Mouse (Mus musculus) retina, postnatal 7 days (tissue): ENCODE results near the gene Gm9733.
"Not testable (repeated sequence)": the region's sequence is repeated elsewhere in the genome, so short reads cannot be mapped to it uniquely, and the experiment has no call there.

ENCODE experiments used
- DNase-seq: peaks from one replicate; pipeline ENCODE4 v3.0.0-alpha.2; 2012; ENCODE audit warnings: low read depth, low spot score

Gene Gm9733

DNA sequence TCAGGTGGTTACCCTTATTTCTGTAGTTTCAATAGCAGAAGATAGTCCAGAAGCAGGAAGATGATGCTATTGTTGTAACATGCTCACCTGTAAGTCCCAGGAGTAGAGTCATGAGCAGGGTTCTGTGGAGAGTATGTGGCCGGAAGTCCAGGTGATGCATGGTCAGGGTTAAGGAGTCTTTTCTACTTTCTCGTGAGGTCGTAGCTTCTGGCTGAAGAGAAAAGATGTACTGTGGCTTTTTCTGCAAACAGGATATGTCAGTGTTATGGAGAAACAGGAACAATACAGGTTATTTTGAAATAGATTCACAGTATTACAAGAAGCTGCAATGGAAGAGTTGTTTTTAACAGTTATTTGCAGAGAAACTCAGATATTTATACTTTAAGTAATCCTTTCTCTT lies at the start of gene Gm9733:
Gene Gm9733, minus strand, starts transcription at position 240 of the 400 bp plus-strand sequence.
- DNase-seq: no peak

DNA sequence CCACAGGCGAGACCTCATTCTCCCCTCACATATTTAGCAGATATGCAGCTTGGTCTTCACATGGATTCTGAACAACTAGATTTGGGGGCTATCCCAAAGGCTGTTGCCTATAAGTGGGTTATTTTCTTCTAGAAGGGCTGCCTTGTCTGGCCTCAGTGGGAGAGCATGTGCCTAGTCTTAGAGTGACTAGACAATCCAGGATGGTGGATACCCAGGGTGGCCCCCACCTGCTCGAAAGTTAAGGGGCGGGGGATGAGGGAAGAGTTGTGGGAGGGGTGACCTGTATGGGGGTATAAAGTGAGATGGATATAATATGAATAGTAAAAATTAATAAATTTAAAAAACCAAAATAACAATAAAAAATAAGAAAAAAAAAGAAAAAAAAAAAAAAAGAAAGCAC lies 23.6 kb upstream of the Gm9733 start:
- not testable (repeated sequence) for DNase-seq

DNA sequence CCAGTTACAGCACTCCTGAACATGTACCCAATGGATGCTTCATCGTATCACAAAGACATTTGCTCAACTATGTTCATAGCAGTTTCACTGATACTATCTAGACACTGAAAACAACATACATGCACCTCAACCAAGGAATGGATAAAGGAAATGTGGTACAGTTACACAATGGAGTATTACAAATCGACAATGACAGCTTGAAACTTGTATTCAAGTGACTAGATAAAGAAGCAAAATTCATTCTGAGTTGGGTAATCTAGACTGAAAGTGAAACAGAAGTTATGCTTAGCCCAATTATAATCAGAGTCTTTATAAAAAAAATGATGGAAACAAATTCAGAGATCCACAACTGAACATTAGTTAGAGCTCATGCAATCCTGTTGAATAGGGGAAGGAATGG lies 18.2 kb upstream of the Gm9733 start:
- not testable (repeated sequence) for DNase-seq

DNA sequence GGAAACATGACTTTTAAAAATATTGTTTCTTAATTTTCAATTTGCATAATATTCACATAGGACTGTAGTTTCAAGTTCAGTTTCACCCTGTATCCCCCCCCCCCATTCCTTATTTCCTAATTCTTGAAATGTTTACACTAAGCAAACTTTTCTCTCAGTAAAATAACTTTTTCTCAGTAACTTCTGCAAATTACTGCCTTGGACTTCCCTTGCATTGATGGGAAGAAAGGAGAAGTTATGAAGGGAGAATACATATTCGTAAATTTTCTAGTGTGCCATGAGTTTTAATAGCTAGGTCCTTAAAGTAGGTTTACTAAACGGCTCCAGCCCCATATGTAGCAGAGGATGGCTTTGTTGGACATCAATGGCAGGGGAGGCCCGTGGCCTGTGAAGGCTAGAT lies 13.5 kb upstream of the Gm9733 start:
- DNase-seq: not testable (repeated sequence)

DNA sequence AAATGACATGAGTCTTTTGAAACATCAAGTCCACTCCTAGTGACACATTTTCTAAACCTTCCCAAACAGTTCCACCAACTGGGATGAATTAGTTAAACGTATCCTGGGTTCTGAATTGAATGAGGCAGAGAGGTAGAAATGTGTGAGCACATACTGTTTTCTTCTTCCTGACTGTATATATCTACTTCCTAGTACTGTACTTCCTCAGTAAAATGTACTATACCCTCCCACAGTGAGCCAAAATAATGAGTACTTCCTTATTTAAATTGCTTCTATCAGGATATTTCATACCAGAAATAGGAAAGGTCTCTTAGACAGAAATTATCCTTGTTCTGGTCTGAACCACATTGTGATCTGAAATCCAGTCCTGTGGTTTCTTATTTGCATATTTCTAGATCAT lies 8.2 kb upstream of the Gm9733 start:
- no peak for DNase-seq

DNA sequence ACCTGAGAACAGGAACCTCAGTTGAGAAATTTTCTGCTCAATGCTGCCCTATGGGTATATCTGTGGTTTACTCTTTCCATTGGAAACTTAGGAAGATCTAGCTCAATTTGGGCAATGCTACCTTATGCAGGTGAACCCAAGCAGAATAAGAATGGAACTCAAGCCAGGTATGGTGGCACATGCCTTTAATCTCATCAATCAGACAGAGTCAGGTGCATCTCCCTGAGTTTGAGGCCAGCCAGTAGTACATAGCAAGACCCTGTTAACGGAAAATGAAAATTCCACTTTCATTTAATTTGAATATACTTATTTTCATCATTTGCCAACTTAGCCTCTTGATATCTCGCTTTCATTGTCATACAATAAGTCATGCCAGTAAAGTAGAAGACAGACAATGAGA lies 2.1 kb upstream of the Gm9733 start:
- no peak for DNase-seq

DNA sequence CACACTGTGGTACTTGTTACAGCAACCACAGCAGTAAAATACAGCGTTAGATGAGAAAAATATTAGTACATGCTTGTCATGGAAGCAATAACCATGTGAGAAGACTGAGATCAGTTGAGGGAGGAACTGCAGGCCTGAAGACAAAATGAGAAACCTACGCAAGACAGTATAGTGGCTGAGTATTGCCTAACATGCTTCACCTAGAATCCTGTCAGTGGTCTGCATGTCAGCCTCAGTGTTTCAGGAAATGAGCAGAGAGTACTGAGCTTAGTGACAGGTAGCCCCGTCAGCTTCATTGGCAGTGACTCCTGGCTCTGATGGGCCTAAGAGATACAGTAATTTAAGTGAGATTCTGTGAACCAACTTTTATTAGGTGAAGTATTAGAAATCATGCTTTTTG lies 557 bp downstream of the Gm9733 start:
- DNase-seq: no peak

DNA sequence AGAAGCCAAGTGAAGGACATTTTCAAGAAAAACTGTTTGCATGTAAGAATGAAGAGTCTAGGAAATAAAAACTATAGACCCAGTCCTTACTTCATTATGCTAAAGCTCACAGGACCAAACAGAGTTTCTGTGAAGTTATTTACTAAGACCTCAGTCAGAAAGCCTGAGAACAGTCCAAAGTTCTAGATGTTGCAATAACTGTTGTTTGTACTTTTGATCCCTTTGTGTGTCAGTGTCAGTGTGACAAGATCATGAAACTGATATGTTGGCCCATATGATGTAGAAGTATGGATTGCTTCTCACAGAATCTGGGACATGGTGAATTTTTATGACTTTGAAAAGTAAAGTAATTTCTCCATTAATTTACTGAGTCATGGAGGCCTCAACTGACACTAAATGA lies 2.6 kb downstream of the Gm9733 start:
- DNase-seq: no peak

DNA sequence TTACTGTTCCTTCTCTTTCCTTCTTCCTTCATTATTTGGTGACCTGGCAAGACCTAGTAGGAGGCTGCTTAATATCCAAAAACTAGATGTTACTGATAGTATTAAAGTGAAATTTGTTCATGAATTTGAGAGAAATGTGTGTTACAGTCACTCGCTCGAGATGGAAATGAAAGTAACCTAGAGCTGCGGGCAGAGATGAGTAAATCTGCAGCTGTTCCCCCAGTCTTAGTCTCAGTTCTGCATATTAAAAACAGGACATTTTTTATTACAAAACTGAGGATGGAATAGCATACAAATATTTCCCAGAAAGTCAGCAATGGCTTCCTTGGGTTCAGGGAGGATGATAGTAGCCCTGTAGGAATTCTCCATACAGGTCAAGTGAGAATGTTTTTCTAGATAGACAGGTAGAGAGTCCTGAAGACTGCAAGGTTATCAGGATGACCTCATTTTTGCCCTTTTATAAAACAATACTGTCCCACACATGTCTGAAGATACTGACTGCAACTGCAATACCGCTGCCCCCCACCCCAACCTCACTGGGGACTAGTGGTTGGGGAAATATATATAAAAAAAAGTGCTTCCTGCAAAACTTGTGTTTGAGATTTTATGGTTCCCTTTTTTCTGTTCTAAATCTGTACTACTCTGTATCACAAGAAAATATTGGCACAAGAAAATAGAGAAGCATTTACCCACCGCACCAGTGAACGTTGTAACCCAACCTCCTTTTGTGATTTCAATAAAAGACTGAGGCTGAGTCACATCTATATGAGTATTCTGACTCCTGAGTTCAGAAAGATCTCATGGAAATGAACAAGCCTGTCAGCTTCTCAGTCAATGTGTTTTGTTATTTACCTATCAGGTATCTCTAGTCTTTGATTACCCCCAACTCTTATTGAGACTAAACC lies 47.4 kb downstream of the Gm9733 start:
- DNase-seq: no peak

DNA sequence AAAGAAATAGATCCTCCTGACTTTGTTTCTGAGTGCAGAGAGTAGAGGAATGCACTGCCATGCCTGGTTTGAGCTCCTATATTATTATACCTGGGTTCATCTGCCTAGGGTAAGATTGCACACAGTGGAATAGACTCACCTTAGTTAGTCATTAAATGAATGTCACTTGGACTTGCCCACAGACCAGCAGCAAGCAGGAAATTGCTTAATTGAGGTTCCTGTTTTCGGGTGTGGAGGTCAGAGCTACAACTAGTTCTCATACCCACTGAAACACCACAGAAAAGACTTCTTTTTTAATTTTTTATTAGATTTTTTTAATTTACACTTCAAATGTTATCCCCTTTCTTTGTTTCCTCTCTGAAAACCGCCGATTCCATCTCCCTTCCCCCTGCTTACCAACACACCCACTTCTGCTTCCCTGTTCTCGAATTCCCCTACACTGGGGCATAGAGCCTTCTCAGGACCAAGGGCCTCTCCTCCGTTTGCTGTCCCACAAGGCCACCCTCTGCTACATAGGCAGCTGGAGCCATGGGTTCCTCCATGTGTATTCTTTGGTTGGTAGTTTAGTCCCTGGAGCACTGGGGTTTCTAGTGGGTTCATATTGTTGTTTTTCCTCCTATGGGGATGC lies 56.1 kb downstream of the Gm9733 start:
- no peak for DNase-seq

DNA sequence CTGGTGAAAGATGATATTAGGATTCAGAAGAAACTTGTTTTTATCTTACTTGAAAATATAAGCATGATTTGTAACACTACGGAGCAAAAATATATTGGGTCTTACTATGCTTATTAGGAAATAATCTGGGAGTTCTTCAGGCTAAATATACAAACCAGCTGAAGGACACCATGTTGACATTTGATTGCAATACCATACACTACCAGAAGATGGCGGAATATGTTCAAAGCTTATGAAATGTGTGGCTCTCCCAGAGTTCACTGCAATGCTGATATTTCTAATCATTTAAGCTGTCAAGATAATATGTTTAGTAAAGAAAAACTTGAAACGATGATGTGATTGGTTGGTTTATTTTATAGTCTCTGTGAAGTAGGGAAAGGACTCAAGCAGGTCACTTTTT lies 67.7 kb downstream of the Gm9733 start:
- DNase-seq: peak; percentile 24

DNA sequence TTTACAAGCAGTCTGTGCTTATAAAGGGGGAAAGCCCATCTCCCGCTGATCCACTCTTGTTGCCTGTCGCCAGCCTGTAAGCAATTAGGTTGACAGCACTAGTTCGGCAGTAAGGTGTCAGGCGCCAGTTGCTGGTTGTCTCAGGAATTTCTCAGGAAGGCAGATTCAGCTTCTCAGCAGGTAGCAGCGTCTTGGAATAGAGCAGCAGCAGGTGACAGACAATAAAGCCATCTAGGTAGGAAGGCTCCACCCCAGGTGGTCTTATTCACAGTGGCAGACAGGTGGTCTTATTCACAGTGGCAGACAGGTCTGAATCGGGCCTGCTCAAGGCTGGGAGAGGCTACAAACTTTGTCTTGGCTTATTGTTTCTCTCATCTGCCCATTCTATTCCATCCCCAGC lies 76.4 kb downstream of the Gm9733 start:
- DNase-seq: no peak
